Mouse (Mus musculus) splenic B cell, adult 2 months (primary cell): ENCODE results near the gene Gpc2.
A peak's percentile ranks its signal among the peaks of the same experiment; 100 is the strongest.

Experiments
- DNase-seq: peaks from one replicate; pipeline ENCODE4 v3.0.0-alpha.2; 2011; ENCODE audit warnings: low read depth, low spot score
- H3K27me3 ChIP-seq: 2 replicates; pipeline ENCODE4 v1.6.1; 2012; ENCODE audit warnings: mild to moderate bottlenecking, low read length, moderate library complexity, mixed read lengths; ENCODE audit not compliant: control insufficient read depth, poor library complexity, insufficient read depth, severe bottlenecking
- H3K36me3 ChIP-seq: 2 replicates; pipeline ENCODE4 v1.6.1; 2012; ENCODE audit warnings: mild to moderate bottlenecking, low read length, moderate library complexity, mixed read lengths; ENCODE audit not compliant: control insufficient read depth, poor library complexity, insufficient read depth, severe bottlenecking

Gene Gpc2

DNA sequence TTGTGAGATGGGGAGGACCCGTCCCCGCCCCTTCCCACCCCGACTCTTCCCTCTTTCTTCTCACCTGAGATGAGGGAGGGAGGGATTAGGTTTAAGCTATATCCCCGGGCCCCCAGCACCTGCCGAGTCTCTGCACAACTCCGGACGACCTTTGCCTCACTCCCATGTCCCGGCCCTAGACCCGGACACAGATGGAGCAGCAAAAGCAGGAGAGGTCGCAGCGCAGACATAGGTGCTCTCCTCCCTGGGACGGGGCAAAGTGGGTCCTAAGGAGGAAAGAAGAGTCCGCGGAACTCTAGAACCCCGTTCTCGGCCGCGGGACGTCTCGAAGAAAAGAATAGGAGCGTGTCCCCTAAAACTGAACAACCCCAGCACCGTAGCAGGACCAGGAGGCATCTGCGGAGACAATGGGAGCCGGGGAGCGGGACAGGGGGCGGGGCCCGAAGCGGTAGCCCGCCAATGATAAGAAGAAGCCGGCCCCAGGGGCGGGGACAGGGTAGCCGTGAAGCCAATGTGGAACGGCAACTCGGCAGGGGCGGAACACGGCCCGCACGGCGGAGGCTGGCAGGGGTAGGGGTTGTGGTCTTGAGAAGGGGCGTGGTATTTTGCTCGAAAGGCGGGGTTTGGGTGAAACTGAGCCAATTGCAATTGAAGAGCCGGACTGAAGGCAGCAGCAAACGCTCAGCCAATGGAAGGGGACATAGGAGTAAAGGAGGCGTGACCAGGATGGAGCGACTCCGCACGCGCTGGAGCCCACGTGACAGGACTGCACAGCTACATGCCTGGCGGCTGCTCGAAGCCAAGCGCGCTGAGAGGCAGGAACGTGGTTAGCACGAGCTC lies at the start of gene Gpc2, which contains the start of the genes Gm43720 and Stag3:
TSS of gene Gpc2 (minus strand) at position 421 of the 840 bp plus-strand sequence.
TSS of gene Gm43720 (minus strand) at position 374 of the 840 bp plus-strand sequence.
TSS of gene Stag3 (plus strand) at position 656 of the 840 bp plus-strand sequence.
- no peaks in the 10 kb centered on the region; the same call in 1 of the 2 replicates for H3K36me3 ChIP-seq
- no peaks in the 10 kb centered on the region for H3K27me3 ChIP-seq

DNA sequence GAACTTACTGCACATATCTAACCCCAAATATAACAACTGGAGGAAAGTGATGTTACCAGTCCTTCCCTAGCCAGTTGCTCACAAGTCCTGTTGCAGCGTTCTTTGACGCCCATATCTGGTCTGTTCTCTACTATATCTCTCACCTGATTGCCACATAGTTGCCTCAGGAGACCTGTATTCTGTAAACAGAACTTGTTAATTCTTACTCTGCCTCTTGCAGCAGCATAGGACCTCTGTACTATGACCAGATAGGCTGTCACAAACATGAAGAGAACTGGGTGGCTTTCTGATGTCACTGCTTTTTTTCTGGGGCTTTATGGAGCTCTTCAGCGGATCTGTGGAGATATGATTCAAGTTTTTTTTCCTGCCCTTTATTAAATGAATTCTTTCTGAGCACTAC lies 33.0 kb upstream of the Gpc2 start:
- DNase-seq: no peak
- H3K36me3 ChIP-seq: no peaks in the 10 kb centered on the region
- H3K27me3 ChIP-seq: no peaks in the 10 kb centered on the region

More for the DNA sequence above, at the start of gene Gpc2, which contains the start of the genes Gm43720 and Stag3:
- DNase-seq: peak; percentile 95

DNA sequence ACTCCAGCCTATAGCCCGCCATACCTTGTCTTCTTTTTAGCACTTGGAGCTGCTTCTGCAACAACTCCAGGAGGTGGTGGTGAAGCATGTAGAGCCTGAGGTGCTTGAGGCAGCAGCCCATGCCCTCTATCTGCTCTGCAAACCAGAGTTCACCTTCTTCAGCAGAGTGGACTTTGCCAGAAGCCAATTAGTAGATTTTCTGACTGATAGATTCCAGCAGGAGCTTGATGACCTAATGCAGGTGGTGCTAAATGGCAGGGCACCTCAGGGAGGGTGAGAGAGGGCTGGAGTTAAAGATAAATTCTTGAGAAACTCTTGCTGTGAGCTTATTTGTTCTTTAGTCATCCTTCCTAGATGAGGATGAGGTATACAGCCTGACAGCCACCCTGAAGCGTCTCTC lies 19.8 kb upstream of the Gpc2 start:
- H3K27me3 ChIP-seq: no peaks in the 10 kb centered on the region

DNA sequence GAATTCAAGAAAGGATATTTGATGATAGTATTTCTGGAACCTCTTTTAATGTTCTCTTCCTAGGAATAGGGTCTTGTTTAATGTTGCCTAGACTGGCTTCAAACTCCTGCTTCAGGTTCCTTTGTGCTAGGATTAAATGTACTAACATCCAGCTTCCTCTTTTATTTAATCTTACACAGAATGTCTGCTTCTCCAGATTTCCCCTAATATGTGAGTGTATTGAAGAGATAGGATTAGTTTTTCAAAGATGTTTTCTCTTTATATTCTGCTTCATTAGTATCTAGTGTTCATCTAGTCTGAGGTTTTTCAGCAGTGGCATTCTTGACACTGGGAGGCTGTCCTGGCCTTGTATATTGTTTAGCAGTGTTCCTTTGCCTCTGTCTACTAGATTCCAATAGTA lies 14.4 kb upstream of the Gpc2 start:
- Histone ChIP-seq H3K36me3 (no peaks in the 10 kb centered on the region), H3K27me3 (no peaks in the 10 kb centered on the region)
- no peak for DNase-seq

More for the DNA sequence above, 19.8 kb upstream of the Gpc2 start:
- no peak for DNase-seq
- H3K36me3 ChIP-seq: no peaks in the 10 kb centered on the region

DNA sequence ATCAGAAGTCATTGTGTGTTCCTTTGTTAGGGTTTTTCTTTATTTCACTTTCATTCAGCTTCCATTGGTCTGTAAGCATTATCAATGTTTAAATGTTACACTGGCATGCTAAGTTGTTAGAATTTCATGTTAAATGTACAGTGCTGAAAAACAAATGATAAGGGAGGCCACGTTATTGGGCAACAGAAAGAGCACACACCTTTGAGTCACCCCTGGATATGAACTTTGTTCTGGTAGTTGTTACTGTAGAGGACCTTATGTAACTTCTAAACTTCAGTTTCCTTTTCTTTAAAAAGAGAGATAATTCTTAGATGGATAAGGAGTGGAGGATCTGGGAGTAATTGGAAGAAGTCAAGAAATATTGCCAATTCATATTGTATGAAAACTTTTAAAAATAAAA lies 11.8 kb upstream of the Gpc2 start:
- Histone ChIP-seq H3K36me3 (no peaks in the 10 kb centered on the region), H3K27me3 (no peaks in the 10 kb centered on the region)
- no peak for DNase-seq

DNA sequence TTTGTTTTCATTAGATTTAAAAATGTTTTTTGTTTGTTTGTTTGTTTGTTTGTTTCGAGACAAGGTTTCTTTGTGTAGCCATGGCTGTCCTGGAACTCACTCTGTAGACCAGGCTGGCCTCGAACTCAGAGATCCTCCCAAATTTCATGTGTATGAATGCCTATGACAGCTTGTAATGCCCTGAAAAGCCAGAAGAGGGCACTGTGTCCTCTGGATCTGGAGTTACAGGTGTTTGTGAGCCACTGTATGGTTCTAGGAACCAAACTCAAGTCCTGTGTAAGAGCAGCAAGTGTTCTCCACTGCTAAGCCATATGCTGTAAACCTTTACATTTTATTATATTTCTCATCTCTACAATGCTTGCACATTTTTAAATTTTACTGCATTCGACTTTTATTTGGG lies 8.1 kb upstream of the Gpc2 start:
- Histone ChIP-seq H3K27me3 (no peaks in the 10 kb centered on the region), H3K36me3 (no peaks in the 10 kb centered on the region)
- DNase-seq: peak; percentile 55

DNA sequence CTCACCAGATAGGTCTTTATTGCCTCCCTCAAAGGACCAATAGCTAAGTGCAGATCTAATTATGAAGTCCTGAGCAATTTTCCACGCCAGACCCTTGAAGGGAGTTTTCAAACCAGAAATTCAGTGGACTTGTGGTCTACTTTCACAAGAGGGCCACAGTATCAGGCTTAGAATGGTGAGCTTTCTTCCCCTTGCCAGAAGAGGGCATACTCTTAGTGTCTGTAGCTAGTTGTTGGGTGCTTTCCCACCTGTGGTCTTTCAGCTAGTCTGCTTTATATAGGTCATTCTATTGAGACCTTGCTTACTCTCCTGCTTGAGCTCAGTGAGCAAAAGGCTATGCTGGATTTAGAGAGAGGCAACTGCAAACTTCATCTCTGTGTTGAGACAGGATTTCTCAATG lies 3.7 kb upstream of the Gpc2 start:
- peak; percentile 53 for DNase-seq
- Histone ChIP-seq H3K36me3 (no peaks in the 10 kb centered on the region; the same call in 1 of the 2 replicates), H3K27me3 (no peaks in the 10 kb centered on the region)

DNA sequence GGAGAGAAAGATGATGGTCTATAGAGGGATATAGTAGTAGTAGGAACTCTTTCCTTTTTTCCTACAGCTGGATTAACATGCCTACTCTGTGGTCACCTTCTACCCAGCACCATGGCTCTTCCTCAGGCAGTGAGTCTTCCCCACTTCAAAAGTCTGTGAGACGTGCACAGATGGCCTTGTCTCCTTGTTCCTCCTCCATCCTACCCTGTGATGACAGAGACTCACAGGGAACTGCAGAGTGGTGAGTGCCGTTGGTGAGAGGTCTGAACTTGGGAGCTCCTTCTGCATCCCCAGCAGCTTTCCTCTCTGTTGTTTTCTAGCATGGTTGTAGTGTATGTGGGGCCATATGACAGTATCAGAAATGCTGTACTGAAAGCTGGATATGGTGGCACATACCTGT lies 2.0 kb upstream of the Gpc2 start:
- no peak for DNase-seq
- Histone ChIP-seq H3K36me3 (no peaks in the 10 kb centered on the region; the same call in 1 of the 2 replicates), H3K27me3 (no peaks in the 10 kb centered on the region)

DNA sequence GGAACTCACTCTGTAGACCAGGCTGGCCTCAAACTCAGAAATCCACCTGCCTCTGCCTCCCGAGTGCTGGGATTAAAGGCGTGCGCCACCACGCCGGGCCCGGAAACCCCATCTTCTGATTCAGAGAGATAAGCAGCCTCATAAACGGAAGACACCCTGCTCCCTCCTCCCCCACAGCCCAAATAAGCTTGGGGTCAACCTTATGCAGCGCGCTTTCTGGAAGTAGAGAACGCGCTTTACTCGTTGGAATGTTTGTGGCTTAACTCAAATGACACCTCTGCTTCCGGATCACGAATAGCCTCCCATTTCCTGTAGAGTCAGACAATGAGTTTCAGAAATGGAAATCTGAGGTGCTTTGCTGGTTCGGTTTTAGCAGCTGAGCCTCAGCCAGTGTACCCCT lies 1.0 kb upstream of the Gpc2 start:
- Histone ChIP-seq H3K27me3 (no peaks in the 10 kb centered on the region), H3K36me3 (no peaks in the 10 kb centered on the region; the same call in 1 of the 2 replicates)
- DNase-seq: no peak

DNA sequence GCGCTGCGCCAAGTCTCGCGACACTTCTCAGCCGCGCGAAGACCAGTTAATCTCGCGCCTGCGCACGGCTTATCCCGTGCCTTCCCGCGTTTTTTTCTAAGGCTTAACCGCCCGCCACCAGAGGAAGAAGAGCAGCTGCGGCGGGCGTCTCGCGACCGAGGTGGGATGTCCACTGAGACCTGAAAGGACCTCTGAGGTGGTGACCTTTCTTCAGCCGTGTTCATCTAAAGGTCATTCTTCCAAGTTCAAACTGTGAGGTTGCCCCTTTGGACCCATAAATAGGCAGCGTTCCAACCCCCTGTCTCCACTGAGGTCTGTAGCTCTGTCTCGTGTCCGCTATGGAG lies 592 bp upstream of the Gpc2 start:
- Histone ChIP-seq H3K36me3 (no peaks in the 10 kb centered on the region; the same call in 1 of the 2 replicates), H3K27me3 (no peaks in the 10 kb centered on the region)
- DNase-seq: no peak

DNA sequence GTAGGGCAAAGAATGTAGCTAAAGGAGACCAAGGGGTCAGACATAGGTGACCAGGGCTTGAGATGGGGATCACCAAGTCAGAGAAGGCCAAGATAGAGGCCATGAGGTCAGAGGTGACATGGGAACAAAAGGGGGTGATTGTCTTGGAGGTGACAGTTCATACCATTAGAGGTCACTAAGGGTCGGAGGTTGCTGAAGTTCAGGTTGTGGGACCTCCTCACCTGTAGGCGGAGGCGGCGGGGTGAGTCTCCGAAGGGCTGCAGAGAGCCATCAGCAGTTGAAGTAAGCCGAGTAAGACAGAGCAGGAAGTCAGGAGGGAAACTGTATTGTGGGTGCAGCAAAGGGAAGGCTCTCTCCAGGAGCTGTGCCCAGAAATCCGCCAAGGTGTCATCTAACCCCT lies 1.8 kb downstream of the Gpc2 start:
- no peak for DNase-seq
- Histone ChIP-seq H3K27me3 (no peaks in the 10 kb centered on the region), H3K36me3 (no peaks in the 10 kb centered on the region; the same call in 1 of the 2 replicates)

DNA sequence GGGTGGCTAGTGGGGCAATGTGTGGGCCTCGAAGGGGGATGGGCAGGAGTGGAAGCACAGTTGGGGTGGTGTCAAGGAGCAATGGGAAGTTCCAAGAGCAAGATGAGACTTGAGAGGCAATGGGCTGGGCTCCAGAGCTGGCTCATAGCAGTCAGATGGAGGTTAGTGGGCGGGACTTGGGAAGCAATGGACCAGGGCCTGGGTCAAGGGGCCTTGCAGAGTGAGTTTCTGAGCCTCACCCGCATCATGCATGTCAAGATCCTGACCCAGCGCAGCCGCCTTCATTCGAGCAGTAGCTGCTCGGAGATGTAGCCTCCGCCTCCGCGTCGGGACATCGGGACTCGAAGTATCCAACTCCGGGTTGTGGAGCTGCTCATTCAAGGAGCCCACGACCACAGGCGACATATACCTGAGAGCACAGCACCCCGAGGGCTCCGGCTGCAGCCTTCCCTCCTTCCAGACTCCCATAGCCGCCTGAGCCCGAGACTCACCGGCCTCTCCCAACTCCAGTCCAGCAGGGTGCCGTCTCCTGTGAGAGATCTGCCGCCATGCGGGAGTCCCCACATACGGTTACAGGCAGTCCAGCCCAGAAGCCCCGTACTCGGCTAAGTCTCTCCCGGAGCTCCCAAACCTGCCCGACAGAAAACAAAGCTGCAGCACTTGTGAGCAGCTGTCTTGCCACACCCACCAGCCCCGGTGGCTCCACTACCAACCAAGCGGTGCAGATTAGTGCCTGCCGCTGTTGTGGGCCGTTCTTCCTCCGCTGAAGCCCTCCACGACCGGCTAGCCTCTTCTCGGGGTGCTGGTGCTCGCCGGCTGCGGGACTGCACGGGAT lies 4.4 kb downstream of the Gpc2 start:
- no peak for DNase-seq
- H3K27me3 ChIP-seq: no peaks in the 10 kb centered on the region
- H3K36me3 ChIP-seq: no peaks in the 10 kb centered on the region

DNA sequence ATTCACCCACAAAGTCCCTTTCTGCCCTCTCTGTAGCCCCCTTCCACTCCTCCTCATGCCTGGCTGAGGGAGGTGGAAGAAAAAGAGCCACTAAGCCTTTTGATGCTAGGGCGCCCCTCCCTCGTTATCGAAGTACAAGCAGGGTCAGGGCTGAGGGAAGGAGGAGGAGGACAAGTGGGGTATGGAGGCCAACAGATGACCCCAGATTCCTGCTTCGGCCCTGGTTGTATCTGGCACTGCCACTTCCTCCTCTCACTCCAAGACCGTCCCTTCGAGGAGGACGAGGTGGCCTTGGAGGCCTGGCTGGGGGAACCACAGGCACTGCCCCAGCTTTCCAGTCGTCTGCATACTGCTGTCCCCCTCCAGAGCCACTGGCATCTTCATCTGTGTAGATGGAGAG lies 5.6 kb downstream of the Gpc2 start:
- Histone ChIP-seq H3K27me3 (no peaks in the 10 kb centered on the region), H3K36me3 (no peaks in the 10 kb centered on the region)
- DNase-seq: no peak

DNA sequence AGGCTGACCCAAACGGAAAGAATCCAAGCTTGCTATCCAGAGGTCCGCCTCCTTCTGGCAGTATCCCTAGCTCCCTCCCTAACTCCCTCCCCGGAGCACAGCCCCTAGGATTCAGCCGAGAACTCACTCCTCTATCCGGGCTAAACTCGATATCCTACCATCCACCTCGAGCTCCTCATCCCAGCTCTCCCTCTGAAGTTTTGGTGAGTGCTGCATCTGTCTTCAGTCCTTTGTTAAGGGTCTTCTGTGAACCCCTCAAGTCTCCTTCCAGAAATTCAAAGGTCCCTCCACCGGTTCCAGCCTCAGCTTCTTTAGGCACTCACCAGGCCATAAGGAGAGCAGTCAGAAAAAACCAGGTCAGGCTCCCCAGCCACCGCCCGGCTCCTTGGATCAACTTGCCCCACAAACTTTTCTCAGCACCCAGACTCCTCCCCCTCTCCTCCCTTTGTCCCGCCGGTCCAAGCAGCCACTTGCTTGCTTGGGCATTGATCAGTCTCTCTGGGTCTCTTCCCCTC lies 7.3 kb downstream of the Gpc2 start, which contains the start of gene Gal3st4:
TSS of gene Gal3st4 (minus strand) at position 432 of the 515 bp plus-strand sequence.
- no peaks in the 10 kb centered on the region for H3K27me3 ChIP-seq
- DNase-seq: no peak
- H3K36me3 ChIP-seq: no peaks in the 10 kb centered on the region

DNA sequence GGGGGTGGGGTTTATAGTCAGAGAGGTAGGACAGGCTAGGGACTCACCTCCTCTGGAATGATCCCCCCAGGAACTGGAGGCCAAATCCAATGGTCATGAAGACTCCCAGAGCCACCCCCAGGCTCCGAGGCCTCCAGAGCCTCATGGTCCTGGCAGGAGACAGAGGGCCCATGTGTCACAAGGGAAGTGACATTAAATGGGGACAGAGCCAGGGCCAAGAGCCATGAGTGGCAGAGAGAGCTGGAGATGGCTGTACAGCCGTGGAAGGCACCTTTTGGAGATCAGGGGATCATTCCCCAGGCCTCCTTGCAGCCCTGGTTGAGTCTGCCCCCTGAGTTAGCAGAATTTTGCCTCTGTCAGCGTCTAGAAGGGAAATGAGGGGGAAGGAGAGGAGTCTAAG lies 8.6 kb downstream of the Gpc2 start:
- no peaks in the 10 kb centered on the region for H3K36me3 ChIP-seq
- H3K27me3 ChIP-seq: no peaks in the 10 kb centered on the region
- DNase-seq: no peak
